Mouse (Mus musculus): Measurements from ENCODE around the gene Fgf18.

GRCm38 (mm10) chr11:33146651-33147131 lies 509 bp downstream of the Fgf18 start:
- TF ChIP-seq CTCF (IDR thresholded peaks at IDR 0.05 in 2 of 3, conservative IDR thresholded peaks at IDR 0.05 in 1 of 3; ENCODE audit: control insufficient read depth in 1 of 3, insufficient read depth in 1 of 3, low read depth in 2 of 3, low read length in 3 of 3, poor library complexity in 1 of 3, severe bottlenecking in 1 of 3) (no peak), HCFC1 (IDR thresholded peaks at IDR 0.05; ENCODE audit: low read depth, low read length) (no peak), POLR2A (IDR thresholded peaks at IDR 0.05; ENCODE audit: control insufficient read depth in 1 of 2, insufficient read depth in 1 of 2, low read depth in 1 of 2, low read length in 2 of 2, poor library complexity in 1 of 2) (no peak), GATA1 (IDR thresholded peaks at IDR 0.05; ENCODE audit: low read depth, low read length) (no peak), JUND (IDR thresholded peaks at IDR 0.05; ENCODE audit: low read depth, low read length) (no peak), TCF12 (IDR thresholded peaks at IDR 0.05; ENCODE audit: low read depth, low read length) (no peak), MAZ (IDR thresholded peaks at IDR 0.05; ENCODE audit: low read depth, low read length) (no peak), MYC (IDR thresholded peaks at IDR 0.05; ENCODE audit: low read depth, low read length) (no peak)

All from MEL (cell line).